Mouse (Mus musculus): ENCODE data around the gene Jarid2.

Jarid2 gene

DNA sequence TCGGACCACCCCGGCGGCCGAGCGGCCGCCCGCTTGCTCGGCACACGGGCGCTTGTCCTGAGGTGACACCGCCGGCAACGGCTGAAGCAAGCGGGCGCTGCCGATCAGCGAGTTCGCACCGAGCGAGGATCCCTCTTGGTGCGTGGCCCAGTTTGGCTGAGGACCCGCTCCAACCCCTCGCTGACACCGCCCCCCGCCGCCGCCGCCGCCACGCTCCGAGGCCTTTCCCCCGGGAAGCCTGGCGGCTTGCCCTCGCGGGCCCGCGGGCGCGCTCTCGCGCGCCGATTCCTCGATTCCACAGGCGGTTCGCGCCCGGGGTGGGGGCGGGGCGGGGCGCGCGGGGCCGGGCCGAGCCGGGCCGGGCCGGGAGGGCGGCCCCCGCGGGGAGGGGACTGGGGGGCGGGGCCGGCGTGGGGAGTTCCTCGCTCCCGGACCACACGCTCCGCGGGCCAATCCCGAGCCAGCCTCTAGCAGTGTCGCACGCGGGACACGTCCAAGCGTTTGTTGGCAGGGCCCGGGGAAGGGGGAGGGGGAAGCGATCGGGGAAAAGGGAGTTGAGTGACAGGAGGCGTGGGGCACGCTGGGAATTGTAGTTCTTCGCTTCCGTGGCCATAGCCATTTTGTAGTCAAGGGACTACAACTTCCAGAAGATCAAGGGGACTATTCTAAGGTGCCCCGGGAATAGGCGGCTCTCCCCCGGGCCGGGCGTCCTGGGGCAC, 1.0 kb downstream of the Jarid2 start:
- DNase-seq: peak; percentile 98

DNA sequence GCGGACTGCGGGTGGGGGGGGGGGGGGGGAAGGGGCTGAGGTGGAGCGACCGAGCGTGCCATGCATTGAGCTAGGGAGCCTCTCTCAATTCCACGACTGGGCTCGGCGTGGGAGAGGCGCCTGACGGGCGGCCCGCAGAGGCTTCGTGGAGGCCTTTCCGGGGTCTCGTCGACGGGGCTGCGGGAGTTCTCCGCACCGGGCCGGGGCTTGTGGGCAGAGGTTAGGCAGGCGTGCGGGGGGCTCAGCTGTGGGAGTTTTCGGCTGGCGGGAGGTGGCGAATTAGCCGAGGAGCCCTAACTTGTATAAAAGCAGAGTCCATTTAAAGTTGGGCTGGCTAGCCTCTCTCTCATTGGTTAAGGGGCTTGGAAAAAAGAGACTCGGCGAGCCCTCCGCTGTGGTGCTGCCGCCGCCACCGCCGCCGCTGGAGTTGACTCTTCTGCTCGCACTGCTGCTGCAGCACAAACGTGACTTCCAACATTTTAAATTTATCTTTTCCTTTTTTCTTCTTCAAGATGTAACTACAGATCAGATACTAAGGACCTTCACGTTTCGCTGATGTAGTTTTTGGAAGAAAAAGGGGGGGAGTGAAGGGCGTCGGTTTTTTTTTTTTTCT, 1.8 kb downstream of the Jarid2 start:
- DNase-seq: peak; percentile 89

DNA sequence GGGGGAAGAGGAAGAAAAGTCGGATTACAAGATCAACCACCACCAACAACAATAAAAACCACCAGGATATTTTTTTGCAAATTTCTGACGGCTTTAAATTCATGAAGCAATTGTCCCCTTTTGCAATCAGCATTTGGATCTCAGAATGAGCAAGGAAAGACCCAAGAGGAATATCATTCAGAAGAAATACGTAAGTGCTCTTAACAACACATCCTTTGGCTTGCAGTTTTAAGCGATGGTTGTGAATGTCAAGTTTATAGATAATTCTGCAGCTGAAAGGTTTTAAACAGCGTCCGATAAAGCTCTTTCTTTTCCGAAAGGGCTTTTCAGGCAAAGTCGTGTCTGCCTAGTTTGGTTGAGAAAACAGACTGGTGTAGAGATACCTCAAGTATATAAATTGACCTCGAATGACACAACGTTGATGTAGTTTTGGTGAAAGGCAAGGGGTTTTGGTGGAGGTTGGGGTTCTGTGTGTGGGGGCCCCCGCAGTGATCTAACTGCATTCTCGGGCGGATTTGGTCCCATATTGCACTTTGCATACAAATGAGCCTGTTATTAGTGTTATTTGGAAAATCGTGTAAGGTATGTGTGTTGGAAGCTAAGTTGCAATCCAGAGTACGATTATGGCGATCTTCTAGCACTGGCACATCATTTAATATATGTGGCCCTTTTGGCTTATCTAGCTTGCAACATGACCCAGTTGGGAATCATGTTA, 2.6 kb downstream of the Jarid2 start:
- peak; percentile 26 for DNase-seq

DNA sequence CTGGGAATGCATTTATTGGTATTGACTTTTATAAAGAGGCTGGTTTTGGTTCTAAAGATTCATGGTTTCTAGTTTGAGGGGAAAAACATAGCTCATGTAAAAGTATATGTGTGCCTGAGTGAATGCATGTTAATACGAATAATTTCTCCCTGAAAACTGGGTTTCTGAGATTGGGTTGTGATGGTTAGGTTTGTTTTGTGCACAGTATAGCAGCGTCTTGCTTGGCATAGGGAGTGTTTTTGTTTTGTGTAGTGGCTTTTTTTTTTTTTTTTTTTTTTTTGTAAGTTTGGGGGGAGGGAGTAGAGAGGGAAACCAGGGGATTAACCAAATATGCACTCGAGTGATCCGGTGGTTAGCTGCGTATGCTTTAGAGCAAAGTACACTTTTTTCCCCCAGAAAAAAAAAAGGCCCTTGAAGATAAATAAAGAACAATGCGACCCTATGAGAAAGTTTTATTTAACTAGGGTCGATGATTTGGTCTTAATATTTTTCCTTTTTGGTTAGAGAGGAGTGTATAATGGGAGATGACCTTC, 3.2 kb downstream of the Jarid2 start:
- peak; percentile 16 for DNase-seq

DNA sequence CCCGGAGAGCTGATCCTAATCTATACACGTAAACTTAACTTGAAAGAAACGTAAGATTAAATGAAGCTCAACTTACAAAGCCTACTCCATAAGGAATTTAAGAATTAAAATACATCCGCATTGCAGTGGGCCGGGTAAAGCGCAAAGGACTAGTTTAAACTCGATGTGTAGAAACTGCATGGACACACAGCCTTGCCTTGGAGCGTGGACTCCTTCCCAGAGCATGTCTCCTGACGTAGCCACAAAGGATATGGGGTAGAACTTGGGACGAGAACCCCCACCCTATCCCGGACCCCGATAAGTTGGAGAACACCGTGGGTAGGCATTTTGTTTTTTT, 3.7 kb downstream of the Jarid2 start:
- no peak for DNase-seq

DNA sequence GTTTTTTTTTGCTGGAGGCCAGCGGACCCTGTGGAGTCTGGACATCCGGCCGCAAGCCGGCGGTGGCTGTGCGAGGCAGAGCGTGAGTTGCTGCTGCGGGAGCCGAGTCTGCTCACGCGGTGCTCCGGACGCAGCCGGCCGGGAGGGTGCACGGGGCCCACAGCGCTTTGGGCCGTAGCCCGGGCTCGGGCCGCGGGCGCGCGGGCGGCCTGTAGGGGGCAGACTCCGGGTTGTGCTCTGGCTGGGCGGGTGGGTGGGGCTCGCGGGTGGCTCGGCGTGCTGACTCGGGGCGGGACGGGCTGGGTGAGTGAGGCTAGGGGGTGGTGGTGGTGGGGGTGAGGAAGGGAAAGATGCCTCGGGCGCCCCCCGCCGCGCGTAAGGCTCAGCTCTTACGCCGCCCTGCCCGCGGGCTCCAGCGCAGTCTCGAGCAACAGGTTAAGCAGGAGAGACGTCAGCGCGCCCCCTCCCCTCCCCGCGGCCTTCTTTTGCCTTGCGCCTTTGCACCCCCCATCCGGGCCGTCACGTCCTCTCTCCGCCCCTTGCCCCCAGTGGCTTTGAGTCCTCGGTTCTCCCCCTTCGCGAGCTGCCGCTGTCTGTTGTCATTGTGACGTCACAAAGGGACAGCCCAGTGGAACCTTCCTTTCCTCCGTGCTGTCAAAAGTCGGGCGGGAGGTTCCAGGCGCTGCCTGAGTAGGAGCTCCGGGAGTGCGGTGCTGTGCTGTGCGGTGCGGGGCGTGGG, 4.3 kb downstream of the Jarid2 start:
- peak; percentile 94 for DNase-seq

DNA sequence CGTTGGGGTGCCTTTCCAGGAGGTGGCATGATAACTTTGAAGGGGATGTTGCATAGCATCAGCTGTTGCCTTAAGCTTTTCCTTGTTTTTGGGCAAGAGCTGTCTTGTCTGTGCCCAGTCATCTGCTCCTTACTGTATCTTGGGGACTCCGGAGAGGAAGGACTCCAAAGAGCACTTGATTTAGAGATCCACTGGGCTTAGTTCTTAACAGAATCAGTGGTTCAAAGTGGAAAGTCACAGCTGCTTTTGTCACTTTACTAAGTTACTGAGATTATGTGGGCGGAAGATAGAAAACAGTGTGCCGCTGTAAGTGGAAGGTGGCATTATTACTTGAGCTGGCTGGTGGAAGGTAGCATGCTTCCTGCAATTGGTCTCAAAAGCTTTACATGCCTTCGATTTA, 5.2 kb downstream of the Jarid2 start:
- peak; percentile 9 for DNase-seq

DNA sequence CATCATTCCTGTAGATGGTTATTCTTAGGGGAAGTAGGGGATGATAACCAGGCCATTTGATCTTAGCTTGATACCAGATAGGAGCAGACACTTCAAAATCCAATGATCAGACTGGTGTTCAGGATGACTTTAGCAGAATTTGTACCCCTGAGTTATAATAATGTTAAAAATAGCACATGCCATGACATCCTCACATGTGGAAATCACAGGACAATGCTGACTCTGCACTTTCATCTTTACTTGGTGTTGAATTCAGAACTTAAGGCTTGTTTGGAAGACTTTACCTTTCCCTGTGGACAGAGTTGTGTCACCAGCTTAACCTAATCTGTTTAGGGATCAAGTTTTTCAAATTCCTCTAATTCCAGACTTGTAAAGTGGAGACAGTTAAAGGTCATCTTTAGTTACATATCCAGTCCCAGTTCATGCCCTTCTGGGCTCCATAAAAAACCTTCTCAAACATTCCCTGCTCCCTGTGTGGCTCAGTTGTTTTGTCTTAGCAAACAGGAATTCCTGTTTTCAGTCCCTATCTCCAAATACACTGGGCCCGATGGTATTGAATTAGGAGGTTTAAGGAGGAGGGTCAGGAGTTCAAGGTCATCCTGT, 5.9 kb downstream of the Jarid2 start:
- no peak for DNase-seq

DNA sequence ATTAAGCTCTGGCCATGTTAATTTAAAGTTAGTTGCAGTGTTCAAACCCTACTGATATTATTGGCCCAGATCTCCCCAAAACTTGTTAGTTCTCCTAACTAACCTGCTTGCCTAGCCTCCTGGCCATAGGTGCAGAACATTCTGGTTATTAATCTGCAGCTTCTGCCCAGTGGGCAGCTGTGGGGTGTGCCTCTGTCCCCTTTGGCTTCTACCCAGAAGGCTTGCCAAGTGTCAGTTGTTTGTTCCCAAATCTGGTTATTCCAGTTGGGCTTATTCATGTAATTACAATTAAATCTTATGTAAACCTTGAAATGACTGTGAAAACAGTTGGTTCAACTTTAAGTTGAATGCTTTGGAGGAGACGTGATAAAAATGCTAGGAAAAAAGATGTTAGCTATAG, 8.0 kb downstream of the Jarid2 start:
- DNase-seq: no peak

DNA sequence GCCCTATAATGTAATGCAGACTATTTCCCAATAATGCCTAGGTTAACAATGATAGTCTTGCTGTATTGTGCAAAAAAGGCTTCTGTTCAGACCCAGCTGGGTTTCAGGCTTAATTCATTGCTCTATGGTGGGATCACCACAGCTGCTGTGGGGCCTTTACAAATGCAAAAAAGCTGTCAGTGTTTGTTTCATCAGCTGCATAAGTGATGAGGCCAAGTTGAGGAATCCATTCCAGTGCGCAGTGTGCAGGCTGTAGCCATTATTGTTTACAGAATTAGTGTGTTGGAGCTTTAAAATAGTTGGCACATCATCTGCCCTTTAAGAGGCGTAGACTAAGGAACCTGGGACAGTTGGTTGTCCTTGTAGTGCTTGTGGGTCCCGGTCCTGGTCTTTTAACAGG, 22.5 kb downstream of the Jarid2 start:
- no peak for DNase-seq

DNA sequence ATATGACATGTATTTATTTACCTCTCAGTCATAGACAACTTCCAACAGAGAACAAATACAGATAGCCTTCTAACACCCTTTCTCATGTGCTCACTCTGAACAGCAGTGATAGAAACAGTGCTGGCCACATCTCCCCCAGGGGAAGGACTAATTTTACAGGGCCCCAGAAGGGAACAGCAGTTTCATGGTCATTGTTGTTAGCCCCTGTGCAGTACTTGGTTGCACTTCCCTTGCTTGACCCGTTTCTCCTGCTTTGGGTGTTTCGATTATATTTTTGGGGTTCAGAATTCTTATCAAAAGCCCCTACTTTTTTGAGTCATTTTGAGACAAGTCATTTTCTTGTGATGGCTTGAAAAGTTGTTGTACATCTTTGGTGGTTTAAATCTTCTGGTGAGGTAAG, 23.9 kb downstream of the Jarid2 start:
- DNase-seq: no peak

DNA sequence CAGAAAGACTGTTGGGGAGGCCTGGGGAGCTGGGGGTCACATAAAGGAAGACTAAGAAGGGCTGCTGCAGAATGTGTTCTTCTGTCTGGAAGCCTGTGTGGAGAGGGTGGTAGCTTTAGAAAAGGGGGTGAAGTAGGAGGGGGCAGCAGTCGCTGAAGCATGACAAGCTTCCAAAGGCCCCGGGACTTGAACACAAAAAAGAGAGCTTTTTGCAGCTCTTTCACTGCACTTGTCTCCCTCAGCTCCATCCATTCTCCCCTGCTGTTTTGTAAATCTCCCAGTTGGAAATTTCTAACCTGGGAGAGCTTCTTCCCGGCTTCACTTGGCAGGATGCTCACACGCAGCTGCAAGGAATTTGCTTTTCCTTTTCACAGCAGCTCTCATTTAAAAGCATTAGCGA, 26.2 kb downstream of the Jarid2 start:
- DNase-seq: no peak

DNA sequence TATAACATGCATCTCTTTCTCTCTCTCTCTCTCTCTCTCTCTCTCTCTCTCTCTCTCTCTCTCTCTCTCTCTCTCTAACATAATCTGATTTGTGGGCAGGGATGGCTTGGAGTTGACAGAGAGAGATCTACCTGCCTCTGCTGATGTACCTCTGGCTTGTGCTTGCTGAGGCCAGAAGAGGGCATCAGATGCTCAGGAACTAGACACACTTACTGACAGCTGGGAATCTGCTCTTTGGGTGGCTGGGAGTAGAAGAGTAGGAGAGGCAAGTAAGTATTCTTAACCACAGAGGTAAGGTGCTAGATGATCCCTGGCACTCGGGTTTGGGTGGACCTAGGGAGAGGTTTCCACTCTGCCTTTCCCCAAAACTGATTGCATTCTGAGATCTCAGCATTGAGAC, 29.5 kb downstream of the Jarid2 start:
- DNase-seq: peak; percentile 60

DNA sequence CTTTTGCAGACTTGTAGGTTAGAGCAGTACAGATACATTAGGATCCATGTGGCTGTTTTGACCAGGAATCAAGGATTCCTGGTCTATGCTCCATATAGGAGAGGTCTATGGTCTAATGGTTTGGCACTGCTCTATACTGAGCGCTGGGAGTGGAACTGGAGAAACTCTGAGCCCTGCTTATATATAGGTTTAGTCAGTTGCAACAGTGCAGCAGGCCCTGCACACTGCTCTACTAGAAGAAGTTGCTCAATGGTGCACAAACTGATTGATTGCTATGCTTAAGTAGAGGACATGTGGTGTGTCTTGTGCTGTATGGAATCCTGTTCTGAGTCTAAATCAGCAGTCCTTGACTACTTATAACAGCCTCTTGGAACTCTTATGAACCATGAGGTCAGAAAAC, 31.5 kb downstream of the Jarid2 start:
- no peak for DNase-seq

DNA sequence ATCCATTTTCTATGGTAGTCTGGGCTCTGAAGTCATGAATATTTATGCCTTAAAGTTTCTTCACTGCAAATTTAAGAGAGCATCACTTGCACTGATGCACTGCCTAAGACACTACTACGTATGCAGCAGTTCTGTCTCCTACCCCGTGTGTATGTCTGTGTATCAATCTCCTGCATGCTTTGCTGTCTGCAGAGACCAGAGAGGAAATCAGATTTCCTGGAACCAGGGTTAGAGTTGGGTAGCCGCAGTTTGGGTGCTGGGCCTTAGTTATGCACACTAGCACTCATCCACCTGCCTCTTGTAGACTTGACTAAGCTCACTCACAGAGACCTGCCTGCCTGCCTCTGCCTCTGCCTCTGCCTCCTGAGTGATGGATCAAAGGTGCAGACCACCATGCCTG, 33.8 kb downstream of the Jarid2 start:
- no peak for DNase-seq

DNA sequence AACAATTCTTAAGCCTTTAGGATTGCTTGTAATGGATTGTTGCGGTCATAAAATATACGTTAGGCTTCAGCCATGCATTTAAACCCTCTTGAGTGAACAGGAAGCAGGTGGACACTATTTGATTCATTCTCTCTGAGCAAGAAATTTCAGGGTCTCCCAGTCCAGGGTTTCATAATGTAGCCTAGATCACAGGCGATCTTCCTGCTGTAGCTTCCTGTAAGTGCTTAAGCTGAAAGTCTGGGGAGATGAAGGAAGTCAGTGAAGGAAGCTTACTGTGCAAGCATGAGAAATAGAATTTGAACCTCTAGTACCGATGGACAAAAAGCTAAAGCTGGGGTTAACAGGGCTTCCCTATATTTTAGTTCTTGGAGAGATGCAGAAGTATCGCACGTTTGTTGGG, 38.5 kb downstream of the Jarid2 start:
- DNase-seq: no peak

DNA sequence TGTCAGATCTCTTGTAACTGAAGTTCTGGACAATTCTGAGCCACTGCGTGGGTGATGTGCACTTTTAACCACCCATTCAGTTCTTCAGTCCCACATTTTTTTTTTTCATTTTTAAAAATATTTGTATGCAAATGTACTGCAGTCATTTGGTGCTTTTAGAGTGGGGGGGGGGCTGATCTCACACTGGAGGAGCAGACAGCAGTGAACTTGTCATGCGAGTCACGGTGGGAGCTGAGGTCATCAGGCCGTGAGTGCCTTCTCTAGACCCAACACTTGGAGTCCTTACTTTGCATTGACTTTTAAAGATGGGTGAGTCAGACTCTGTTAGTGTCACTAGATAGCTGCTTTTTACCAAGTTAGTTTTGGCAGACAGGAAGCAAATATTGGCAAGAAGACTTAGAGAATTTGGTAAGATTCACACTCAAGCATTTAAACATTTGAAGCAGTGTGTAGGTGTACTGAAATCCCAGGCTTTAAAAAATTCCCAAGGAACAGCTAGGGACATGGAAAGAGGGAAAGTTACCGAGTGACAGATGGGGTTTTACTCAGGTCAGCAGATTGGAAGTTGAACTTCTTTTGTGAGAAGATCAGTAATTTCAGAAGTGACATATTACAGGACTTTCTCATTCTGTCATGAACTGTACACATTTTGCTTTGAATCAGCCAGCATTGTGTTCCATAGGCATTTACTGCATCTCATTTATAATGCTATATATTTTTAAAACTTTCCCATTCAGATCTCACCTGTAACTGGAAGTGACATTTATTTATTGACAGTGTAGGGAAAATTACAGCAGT, 41.7 kb downstream of the Jarid2 start:
- no peak for DNase-seq

DNA sequence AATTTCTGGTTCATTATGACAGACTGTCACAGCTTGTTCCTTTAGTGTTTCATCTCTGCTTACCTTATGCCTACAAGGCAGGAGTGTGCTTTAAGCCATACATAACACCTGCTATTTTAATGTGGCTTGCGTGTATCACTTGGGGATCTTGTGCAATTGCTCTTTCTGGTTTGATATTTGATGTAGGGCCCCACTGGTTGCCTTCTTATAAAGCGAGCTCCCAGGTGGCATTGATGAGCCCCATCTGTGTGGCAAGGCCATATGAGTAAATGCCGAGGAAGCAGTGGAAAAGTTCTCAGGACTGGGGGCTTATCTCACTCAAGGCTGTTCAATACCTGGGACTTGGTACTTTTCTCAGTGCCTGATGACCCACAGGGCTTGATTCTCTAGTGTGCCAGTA, 43.5 kb downstream of the Jarid2 start:
- peak; percentile 56 for DNase-seq

DNA sequence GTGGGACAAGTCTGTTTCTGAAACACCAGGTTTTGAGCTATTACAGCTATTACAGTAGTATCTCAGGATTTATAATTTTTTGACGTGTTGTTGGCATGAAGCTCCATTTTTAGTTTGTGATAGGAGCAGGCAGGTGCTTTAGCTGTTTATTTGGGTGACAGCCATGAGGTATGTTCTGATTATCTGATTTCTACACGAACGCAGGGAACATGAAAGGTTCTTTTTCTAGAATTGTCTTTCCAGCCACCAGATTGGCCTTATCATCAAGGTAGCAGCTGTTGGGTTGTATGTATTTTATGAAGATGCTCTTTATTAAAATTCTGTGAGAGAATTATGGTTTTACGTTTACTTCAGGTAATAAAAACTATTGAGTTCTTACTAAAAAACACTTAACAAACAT, 45.1 kb downstream of the Jarid2 start:
- DNase-seq: no peak

DNA sequence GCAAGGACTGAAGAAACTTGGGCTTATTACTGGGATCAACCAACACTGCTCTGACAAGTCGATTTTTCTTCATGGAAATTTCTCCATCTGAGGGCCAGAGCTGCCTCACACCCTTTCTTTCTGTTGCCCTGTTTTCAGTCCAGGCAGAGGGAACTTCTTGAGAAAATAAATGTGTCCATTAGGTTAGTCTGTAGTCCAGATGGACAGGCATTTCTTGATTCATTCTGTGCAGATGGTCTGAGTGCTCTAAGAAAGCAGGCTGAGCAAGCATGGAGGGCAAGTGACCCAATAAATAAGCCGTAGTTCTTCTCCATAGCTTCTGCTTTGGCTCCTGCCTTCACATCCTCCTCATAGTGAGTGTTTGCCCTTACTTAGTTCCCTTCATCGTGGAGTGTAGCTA, 46.1 kb downstream of the Jarid2 start:
- DNase-seq: no peak

DNA sequence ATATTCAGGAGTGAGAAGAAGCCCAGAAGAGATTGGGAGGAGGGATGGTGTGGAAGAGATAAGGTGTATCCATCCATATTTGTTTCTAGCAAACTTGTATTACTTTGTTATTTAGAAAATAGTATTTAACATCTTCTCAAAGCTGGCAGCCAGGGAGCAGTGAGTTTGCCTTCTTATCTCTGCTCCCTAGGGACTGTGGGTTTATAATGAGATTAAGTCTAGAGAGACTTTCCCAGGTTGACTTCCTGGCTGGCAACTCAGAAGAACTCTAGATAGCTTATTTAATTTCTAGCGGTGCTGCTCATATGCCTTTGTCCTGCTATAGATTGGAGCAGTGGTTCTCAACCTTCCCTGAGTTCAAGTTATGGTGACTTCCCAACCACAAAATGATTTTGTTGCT, 51.2 kb downstream of the Jarid2 start:
- no peak for DNase-seq

DNA sequence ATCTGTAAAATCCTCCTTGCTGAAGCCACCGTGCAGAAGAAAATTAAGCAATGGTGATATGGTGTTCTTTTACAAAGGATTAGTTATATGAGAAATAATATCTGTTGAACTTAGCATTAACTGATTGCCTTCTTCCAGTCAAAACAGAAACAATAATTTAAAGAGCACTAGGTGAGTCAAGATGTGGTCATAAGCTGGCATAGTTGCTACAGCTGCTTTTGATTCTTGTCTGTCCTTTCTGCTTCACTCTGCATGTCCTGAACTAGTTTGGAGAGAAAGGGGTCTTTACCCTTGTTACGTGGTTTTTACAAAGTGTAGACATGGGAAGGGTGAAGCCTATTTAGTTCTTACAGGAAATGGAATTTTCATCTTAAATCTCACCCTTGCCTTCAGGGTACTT, 51.9 kb downstream of the Jarid2 start:
- no peak for DNase-seq

All from thymus, postnatal 14 days (tissue).